Mouse (Mus musculus) midbrain, postnatal 0 days (tissue): ENCODE data around the gene Shroom3. TPM values are rescaled to one million over a fixed set of nuclear protein-coding genes. Genes with fewer than 3 reads are reported as not detected.
A peak's percentile ranks its signal among the peaks of the same experiment; 100 is the strongest.

Source experiments
- ATAC-seq: fragments of 200-750 bp; cut with Nextera tagmentation; 2 replicates; pipeline ENCODE4 v1.8.0; 2017; ENCODE audit warnings: moderate number of reproducible peaks, mild to moderate bottlenecking, moderate TSS enrichment, moderate library complexity; ENCODE audit not compliant: low FRiP score
- DNase-seq: peaks from one replicate; pipeline ENCODE4 v3.0.0-alpha.2; 2015; ENCODE audit warnings: low spot score
- H3K27ac ChIP-seq: fragments of 300-500 bp; sonication (generic); 2 replicates; pipeline ENCODE4 v1.5.1; 2014; ENCODE audit warnings: low read depth, mild to moderate bottlenecking, low read length, mixed read lengths
- H3K27me3 ChIP-seq: fragments of 300-500 bp; sonication (generic); 2 replicates; pipeline ENCODE4 v1.6.1; 2014; ENCODE audit warnings: low read length, control low read depth, mixed read lengths; ENCODE audit not compliant: insufficient read depth
- H3K36me3 ChIP-seq: fragments of 300-500 bp; sonication (generic); 2 replicates; pipeline ENCODE4 v1.6.1; 2014; ENCODE audit warnings: low read length, control low read depth, mixed read lengths; ENCODE audit not compliant: insufficient read depth
- H3K4me1 ChIP-seq: fragments of 300-500 bp; sonication (generic); 2 replicates; pipeline ENCODE4 v1.6.1; 2014; ENCODE audit warnings: mild to moderate bottlenecking, control low read depth, antibody characterized with exemption, low read length, mixed read lengths; ENCODE audit not compliant: insufficient read depth
- H3K4me2 ChIP-seq: fragments of 300-500 bp; sonication (generic); 2 replicates; pipeline ENCODE4 v1.6.1; 2014; ENCODE audit warnings: low read depth, mild to moderate bottlenecking, low read length, mixed read lengths; ENCODE audit not compliant: poor library complexity, severe bottlenecking
- H3K4me3 ChIP-seq: fragments of 300-500 bp; sonication (generic); 2 replicates; pipeline ENCODE4 v1.5.1; 2014; ENCODE audit warnings: low read depth, mild to moderate bottlenecking, low read length, moderate library complexity
- H3K9ac ChIP-seq: fragments of 300-500 bp; sonication (generic); replicated peaks from 2 replicates; pipeline ENCODE4 v1.6.1; 2014; ENCODE audit warnings: mild to moderate bottlenecking, low read length, moderate library complexity, mixed read lengths; ENCODE audit not compliant: poor library complexity, severe bottlenecking
- H3K9me3 ChIP-seq: fragments of 300-500 bp; sonication (generic); 2 replicates; pipeline ENCODE4 v1.6.1; 2016; ENCODE audit warnings: low read length, control low read depth
- CTCF ChIP-seq: IDR thresholded peaks from 2 replicates; pipeline ENCODE4 v1.5.1; 2016; ENCODE audit warnings: antibody characterized with exemption, mild to moderate bottlenecking
- WGBS: fragments of 180-500 bp; shearing (Covaris S2); extraction: QIAGEN DNeasy Blood & Tissue Kit; methylation state at CpG from one replicate; pipeline ENCODE4 v1.1.7; 2014; 5-methylcytosine and 5-hydroxymethylcytosine counted together
- polyA plus RNA-seq: library from polyadenylated mRNA; unstranded; fragments of >200 nt; fragmentation: Nextera tagmentation; extraction: Ambion mirVana; gene quantifications from 2 replicates; pipeline ENCODE4 v1.2.1, GENCODE M21; 2015
- total RNA-seq: library from RNA; depleted of rRNA; stranded (reverse); fragments of >200 nt; gene quantifications from 2 replicates; pipeline ENCODE4 v1.2.3, GENCODE M21; 2014

The Shroom3 gene
- total and polyA plus RNA-seq, 2 experiments from 2014 or later, result 1.2 to 8.1 TPM

DNA sequence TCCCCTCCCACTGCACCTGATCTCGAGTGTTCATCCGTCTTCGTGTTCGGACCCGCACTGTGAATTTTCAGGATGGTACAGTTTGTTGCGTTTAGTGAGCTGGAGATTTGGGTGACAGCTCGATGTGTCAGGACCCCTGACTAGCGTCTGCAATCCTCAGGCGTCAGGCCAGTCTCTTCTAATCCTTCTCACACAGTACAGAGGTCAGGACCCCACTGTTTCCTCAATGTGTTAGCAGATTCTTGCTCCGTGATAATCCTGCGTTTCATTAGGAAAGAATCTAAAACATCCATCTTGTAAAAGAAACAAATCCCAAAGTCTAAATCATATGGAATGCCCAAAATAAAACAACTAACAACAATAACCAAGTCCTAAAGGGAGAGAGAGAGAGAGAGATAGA is 18.5 kb downstream of the Shroom3 start:
- WGBS, result 37% methylated on average over 11 of the region's 11 CpGs
- no peaks in the 10 kb centered on the region for H3K4me1 ChIP-seq
- H3K36me3 ChIP-seq, result no peaks in the 10 kb centered on the region
- no peak overlapping the region for H3K9ac ChIP-seq
- H3K27me3 ChIP-seq, result no peaks in the 10 kb centered on the region
- no peak overlapping the region for H3K4me2 ChIP-seq
- DNase-seq, result no peak
- ATAC-seq, result no peak
- H3K27ac ChIP-seq, result no peak overlapping the region
- no peak for TF ChIP-seq CTCF
- H3K9me3 ChIP-seq, result no peaks in the 10 kb centered on the region
- H3K4me3 ChIP-seq, result no peak overlapping the region

DNA sequence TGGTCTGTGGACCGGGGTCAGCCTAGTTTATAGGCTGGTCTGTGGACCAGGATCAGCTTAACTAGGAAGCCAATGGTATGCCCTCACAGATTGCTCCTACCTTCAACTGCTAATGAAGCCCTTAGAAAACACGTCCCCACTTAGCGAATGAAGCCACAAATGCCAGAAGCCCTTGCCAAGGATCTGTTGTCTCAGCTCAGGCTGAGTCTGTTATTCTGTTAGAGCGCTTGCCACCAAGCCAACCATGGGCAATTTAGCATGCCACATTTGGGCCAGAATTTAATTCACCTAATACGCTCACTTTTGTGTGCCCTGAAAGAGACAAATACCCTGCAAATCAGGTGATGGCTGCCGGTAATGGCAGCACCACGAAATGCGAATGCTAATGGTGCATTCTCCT is 20.4 kb downstream of the Shroom3 start:
- WGBS, result 76% methylated on average over 8 of the region's 8 CpGs
- no peaks in the 10 kb centered on the region for H3K36me3 ChIP-seq
- no peak overlapping the region for H3K4me3 ChIP-seq
- H3K4me2 ChIP-seq, result no peak overlapping the region
- H3K9ac ChIP-seq, result no peak overlapping the region
- no peaks in the 10 kb centered on the region for H3K9me3 ChIP-seq
- no peaks in the 10 kb centered on the region for H3K27me3 ChIP-seq
- no peak for TF ChIP-seq CTCF
- no peak for ATAC-seq
- H3K27ac ChIP-seq, result no peak overlapping the region
- DNase-seq, result peak; percentile 54
- H3K4me1 ChIP-seq, result no peaks in the 10 kb centered on the region

DNA sequence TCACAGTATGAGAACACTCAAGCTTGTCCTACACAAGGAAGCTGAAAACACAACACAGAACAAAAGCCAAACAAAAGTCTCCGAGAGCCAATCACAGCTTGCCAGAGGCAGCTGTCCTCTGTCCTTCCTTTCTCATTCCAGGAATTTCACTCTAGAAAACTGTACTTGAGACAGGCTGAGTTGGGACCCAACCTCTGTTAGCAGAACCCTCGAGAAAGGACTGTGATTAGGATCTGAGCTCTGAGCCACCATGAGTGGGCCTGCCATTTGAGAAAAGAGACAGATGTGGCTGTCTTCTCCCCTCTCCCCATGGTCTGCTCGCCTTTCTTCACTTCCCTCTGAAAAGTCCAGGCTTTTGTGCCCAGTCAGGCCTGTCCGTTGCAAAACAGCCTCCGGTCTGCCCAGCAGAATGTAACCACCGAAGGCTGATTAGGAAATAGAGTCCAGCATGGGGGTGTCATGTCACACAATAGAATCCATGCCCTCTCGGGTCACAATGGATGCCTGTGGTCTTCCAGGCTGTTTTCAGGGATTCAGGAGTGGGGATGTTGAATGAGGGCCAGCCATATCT is 24.8 kb downstream of the Shroom3 start:
- no peaks in the 10 kb centered on the region for H3K27me3 ChIP-seq
- no peak overlapping the region for H3K4me2 ChIP-seq
- no peak overlapping the region for H3K9ac ChIP-seq
- no peak for TF ChIP-seq CTCF
- H3K27ac ChIP-seq, result no peak overlapping the region
- H3K4me1 ChIP-seq, result no peaks in the 10 kb centered on the region
- H3K9me3 ChIP-seq, result no peaks in the 10 kb centered on the region
- WGBS, result 16% methylated on average over 7 of the region's 7 CpGs
- ATAC-seq (no peak), DNase-seq (no peak)
- H3K36me3 ChIP-seq, result no peaks in the 10 kb centered on the region
- no peak overlapping the region for H3K4me3 ChIP-seq

DNA sequence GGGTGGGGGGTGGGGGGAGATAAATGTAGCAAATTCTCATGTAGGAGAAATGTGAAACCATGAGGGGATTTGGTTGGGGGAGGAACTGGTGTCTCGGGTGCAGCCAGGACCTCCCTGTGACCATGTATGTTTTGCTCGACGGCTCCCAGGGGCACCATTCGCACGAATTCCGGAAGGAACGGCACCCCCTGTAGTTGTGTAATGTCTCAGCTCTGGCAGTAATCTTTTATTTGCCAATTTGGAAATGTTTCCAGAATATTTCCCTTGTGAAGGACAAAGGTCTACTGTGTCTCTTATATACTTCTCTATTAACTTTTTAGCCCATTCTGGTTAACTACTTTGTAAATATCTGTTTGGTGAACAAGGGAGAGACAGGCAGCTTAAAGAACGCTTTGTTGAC is 27.5 kb downstream of the Shroom3 start:
- 79% methylated on average over 8 of the region's 8 CpGs for WGBS
- Histone ChIP-seq H3K4me1 (no peaks in the 10 kb centered on the region), H3K4me2 (no peak overlapping the region), H3K27ac (no peak overlapping the region), H3K9ac (no peak overlapping the region), H3K4me3 (no peak overlapping the region), H3K9me3 (no peaks in the 10 kb centered on the region), H3K27me3 (no peaks in the 10 kb centered on the region), H3K36me3 (no peaks in the 10 kb centered on the region)
- ATAC-seq (no peak), DNase-seq (peak; percentile 6)
- TF ChIP-seq CTCF, result no peak

DNA sequence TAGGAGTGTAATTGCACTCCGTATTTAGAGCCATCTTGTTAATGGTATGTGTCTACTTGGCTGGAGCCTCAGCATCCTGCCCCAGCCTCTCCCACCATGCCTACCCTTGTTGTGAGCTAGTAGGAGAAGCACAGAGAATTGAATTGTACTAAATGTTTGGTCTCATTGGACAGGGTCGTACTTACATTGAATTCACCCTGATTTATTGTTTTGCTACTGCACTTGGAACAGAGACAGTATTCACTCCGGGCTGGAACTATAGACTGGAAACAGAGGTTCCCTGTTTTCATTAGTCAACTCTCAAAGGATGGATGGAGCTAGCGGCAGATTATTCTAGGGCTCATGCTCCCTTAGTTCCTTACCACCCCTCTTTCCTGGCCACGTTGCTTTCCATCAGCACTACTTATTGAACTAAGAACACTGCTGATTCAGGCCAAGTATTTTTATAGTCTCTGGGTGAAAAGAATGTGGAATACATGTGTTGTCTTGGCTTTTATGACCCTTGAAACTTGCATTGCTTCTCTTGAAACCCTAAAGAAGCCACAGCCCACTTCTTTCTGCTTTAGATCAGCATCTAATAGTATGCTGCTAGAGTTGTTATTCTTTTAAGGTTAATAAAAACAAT is 28.5 kb downstream of the Shroom3 start:
- DNase-seq, result no peak
- no peak overlapping the region for H3K27ac ChIP-seq

DNA sequence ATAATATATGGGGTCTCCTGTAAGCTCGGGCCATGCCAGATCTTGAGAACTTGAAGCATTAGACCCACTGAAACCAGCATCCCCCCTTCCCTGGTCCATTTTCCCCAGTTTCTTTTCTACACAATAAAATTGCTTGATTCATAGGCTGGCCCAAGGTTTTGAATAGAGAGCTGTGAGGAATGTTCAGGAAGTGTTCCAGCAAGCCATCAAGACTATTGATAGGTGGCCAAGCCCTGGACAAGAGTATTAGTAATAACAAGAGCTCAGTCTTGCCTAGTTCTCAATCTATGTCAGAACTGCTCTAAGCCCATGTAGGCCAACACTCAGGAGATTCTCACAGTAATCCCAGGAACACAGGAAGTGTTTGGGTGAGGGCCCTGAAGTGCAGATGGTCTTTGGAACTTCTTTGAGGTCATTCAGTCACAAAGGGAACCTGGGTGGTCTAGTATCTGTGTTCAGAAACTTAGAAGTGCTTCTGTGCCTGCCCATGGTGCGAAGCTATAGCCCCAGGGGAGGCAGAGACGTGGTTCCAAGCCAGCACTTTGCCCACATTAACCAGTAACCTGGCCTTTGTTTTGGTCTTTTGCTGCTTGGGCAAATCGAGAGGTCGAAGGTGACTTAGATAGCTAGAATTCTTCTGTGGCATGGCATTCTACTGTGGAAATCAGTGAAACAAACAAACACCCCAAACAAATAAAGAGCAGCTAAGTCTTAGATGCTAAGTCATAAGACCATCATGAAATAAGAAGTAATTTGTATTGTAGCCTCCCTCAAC is 29.6 kb downstream of the Shroom3 start:
- no peak for TF ChIP-seq CTCF
- no peak overlapping the region for H3K9ac ChIP-seq
- 84% methylated on average over 5 of the region's 5 CpGs for WGBS
- no peak overlapping the region for H3K27ac ChIP-seq
- DNase-seq, result peak; percentile 37
- H3K36me3 ChIP-seq, result no peaks in the 10 kb centered on the region
- no peaks in the 10 kb centered on the region for H3K9me3 ChIP-seq
- ATAC-seq, result no peak
- no peak overlapping the region for H3K4me2 ChIP-seq
- H3K27me3 ChIP-seq, result no peaks in the 10 kb centered on the region
- no peaks in the 10 kb centered on the region for H3K4me1 ChIP-seq
- no peak overlapping the region for H3K4me3 ChIP-seq

More for the DNA sequence above, 28.5 kb downstream of the Shroom3 start:
- no peak for ATAC-seq
- no peaks in the 10 kb centered on the region for H3K27me3 ChIP-seq
- no peak overlapping the region for H3K9ac ChIP-seq
- no peaks in the 10 kb centered on the region for H3K9me3 ChIP-seq
- no peaks in the 10 kb centered on the region for H3K4me1 ChIP-seq
- 76% methylated on average over 5 of the region's 5 CpGs for WGBS
- TF ChIP-seq CTCF, result no peak
- H3K4me2 ChIP-seq, result no peak overlapping the region
- no peaks in the 10 kb centered on the region for H3K36me3 ChIP-seq
- no peak overlapping the region for H3K4me3 ChIP-seq
